Mouse (Mus musculus): ENCODE measurements at regions not wholly inside any gene's neighbourhood (a gene's known extent, or its start where the extent isn't known, plus 50 kb on each side); places are given as distances from the start of the nearest gene placed in this dataset.

DNA sequence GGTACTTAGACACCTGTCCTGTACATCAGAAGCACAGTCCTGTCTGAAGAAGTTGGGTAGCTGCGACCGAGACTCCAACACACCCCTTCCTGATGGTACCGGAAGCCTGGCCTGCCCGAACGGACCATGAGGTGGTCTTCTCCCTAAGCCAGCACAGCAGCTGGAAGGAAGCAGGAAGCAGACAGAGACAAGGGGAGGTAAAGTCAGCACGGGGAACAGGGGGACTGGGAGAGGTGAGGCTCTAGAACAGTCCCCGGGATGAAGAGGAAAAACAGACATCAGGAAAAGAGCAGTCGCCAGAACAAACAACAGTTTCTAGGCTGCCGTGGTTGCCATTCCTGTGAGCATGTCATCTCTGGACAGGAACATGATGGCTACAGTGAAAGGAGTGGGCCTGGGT is 353.6 kb downstream of the Efnb2 start:
- TF ChIP-seq CTCF (IDR thresholded peaks at IDR 0.05; ENCODE audit: insufficient read depth, low read length) (no peak), POLR2A (IDR thresholded peaks at IDR 0.05; ENCODE audit: borderline replicate concordance, extremely low read depth, low read depth, low read length) (no peak)
